8 mouse cellular contexts compared by ENCODE assay signal in the genomic region with DNA sequence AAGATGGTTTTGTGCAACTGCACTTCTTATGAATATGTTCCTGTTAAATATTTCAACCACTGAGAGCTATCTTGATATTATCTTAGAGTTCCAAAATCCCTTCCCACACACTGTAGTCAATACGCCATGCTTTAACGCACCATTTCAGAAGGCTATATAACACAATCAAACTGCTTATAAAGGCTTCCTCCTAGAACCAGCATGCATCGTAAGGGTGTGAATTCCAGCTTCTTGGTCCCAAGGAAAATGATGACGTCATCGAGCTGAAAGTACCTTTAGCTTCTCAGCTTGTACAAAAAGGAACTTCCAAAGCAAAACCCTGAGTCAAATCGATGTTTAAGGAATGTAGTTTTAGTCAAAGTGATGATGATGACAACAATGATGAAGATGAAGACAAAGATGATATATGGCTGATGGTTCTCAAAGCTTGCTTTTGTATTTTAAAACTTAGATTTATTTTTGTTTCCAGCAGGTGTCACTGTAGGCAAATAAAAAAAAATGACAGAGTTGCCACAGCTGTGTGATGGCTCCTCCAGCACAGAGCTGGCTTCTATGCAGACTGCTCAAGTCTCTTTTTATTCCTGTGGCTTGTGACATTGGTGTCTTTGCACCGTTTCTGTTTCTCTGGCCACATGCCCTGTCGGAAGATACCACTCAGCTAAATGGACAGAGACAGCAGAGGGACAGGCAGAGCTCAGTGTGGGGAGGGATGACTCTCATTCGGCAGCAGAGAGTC.
DNase-seq lines count a peak whose midpoint lies in the region; ATAC-seq and TF ChIP-seq lines count a peak whose summit lies in the region.

No protein-coding gene starts in this region.

- H3K4me1 ChIP-seq in forebrain, postnatal 0 days (ENCODE audit: insufficient read depth), result no peaks in the 10 kb centered on the region

- POLR2A ChIA-PET in Patski (lab: Charles Lee), result interaction anchor here (0.6 to 1.2 kb wide), 3 partner anchors 9 to 80 kb away, joined by 3 to 4 read pairs (median 3); no protein-coding TSS in a partner anchor

- peak overlapping the region; percentile 36; the same call in 1 of the 2 replicates for H3K27ac ChIP-seq in forebrain, postnatal 0 days (ENCODE audit: low read depth, low read length)

- 40% methylated on average over 9 of the region's 9 CpGs for WGBS in forebrain, postnatal 0 days

- H3K4me3 ChIP-seq in forebrain, postnatal 0 days (ENCODE audit: low read depth, low read length), result no peak overlapping the region

- DNase-seq in 416B (ENCODE audit: low read depth) (peak; percentile 19), Patski (ENCODE audit: low read depth, low spot score) (no peak)
- peak; percentile 82 for DNase-seq in forebrain, postnatal 0 days
- peak; percentile 49 to 71 for DNase-seq in left cerebral cortex, postnatal 25 days (ENCODE audit: low spot score in 2 of 2)
- DNase-seq in right cerebral cortex, postnatal 14 days, result peak; percentile 22
- no peak for DNase-seq in adrenal gland, postnatal 36 days

- in situ Hi-C loops in Patski (cut with MboI; ENCODE audit: low pct_unique_long_range_greater_than_20kb), result no loop called here

- H3K27me3 ChIP-seq in Patski, result peaks cover 3% of the 10 kb centered on the region
- H3K27me3 ChIP-seq in forebrain, postnatal 0 days (ENCODE audit: insufficient read depth, low read length), result no peaks in the 10 kb centered on the region

- CTCF ChIA-PET in Patski (lab: Charles Lee), result interaction anchor here (0.7 to 3.1 kb wide), 27 partner anchors 10 to 1251 kb away, joined by 3 to 21 read pairs (median 5); no protein-coding TSS in a partner anchor

- TF ChIP-seq CTCF in Patski (IDR thresholded peaks at IDR 0.05), result peak; percentile 60
- peak; percentile 54 for TF ChIP-seq CTCF in forebrain, postnatal 0 days (IDR thresholded peaks at IDR 0.05; ENCODE audit: low read depth)

- H3K36me3 ChIP-seq in forebrain, postnatal 0 days (ENCODE audit: insufficient read depth), result no peaks in the 10 kb centered on the region

- peak overlapping the region; percentile 18; the same call in 1 of the 2 replicates for H3K4me2 ChIP-seq in forebrain, postnatal 0 days (ENCODE audit: low read depth)

- H3K9ac ChIP-seq in forebrain, postnatal 0 days, result no peak overlapping the region

- H3K9me3 ChIP-seq in forebrain, postnatal 0 days (ENCODE audit: low read length), result no peaks in the 10 kb centered on the region

- ATAC-seq in Patski, result peak; percentile 64
- peak; percentile 96 for ATAC-seq in forebrain, postnatal 0 days
- no peak for ATAC-seq in granulocyte monocyte progenitor cell, adult 5-6 weeks (replicated peaks; ENCODE audit: poor library complexity, severe bottlenecking)
- ATAC-seq in megakaryocyte-erythroid progenitor cell, adult 5-6 weeks (replicated peaks; ENCODE audit: low FRiP score, low TSS enrichment, poor library complexity, severe bottlenecking), result no peak

- intact Hi-C loops in left cerebral cortex, postnatal 25 days (cut with DNase I), result loop anchor here (2.0 to 10.0 kb wide), 4 partner anchors 213 to 1343 kb away; no protein-coding TSS in a partner anchor

Comparison
In these comparisons a context has a peak if more than half of its experiments do, and no peak if none do; other contexts are left out.
1. DNase-seq: peak in 416B (single experiment), forebrain, postnatal 0 days (single experiment), left cerebral cortex, postnatal 25 days (2 of 2) and right cerebral cortex, postnatal 14 days (single experiment); none in Patski (single experiment) and adrenal gland, postnatal 36 days (0 of 2).
2. ATAC-seq: peak in Patski (single experiment) and forebrain, postnatal 0 days (single experiment); none in granulocyte monocyte progenitor cell, adult 5-6 weeks (single experiment) and megakaryocyte-erythroid progenitor cell, adult 5-6 weeks (single experiment).